Mouse (Mus musculus) monocyte, adult 2 months (primary cell): ENCODE results near the gene Gm20388.

Experiments
- DNase-seq, 2 experiments: peaks; one replicate each; pipeline ENCODE4 v3.0.0; 2022; ENCODE audit warnings: low spot score in 2 of 2, low read depth in 1 of 2

The Gm20388 gene

DNA sequence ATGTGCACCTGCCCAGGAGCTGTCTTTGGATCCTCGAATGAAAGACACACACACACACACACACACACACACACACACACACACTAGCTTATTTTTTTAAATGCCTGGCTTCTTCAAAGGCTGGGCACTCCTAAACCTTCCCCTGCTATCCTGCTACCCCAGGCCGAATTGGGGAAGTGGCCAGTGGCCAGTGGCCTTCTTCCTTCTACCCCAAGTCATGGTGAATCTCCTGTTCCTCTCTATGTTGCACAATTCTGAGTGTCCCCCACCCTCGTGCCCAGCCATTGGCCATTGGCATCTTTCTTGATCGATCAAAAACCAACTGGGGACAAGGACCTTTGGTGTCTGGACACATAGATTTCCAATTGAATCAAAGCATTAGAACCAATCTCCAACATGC lies 2019.4 kb downstream of the Gm20388 start:
- DNase-seq, result no peak

- DNase-seq, result no peak
These were observed 2020.9 kb downstream of the Gm20388 start for GRCm38 (mm10) chr8:121931571-121931970.

GRCm38 (mm10) chr8:121932026-121932667 lies 2021.5 kb downstream of the Gm20388 start:
- no peak for DNase-seq

DNA sequence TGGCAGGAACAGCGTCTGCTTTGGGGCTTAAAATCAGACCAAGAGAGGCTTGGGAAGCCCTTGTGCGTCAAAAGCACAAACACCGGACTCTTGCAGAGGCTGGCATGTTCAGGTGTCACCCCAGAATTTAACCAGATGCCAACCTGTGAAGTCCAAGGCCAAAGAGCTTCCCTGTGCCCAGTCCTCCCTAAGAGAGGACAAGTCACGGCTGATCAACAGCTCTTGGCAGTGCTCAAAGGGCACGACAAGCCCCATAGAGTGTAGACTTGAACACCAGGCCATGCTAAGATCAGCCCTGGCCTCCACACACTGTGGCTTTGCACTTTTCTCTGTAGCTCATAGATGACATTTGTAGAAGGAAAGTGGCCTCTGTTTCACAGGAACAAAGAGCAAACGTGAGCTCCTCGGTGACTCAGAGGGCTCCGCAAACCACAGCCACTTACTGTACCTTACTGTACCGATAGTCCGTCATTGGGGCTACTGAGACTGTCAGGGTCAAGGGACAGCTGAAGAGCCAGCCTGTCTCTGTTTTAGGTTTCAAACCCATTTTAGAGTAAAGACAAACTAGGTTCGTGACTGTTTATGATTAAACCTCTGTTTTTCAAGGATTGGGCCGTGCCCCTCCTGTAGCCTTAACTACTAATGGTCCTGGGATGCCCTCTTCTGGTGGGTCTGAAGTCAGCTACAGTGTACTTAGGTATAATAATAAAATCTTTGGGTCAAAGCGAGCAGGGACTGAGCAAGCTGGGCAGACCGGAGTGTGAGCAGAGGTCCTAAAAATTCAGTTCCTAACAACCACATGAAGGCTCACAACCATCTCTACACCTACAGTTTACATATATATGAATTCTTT lies 2022.3 kb downstream of the Gm20388 start:
- no peak for DNase-seq

- DNase-seq, result no peak
These were observed 2023.9 kb downstream of the Gm20388 start for GRCm38 (mm10) chr8:121934506-121934905.

GRCm38 (mm10) chr8:121934923-121935322 lies 2024.3 kb downstream of the Gm20388 start:
- DNase-seq, result no peak

DNA sequence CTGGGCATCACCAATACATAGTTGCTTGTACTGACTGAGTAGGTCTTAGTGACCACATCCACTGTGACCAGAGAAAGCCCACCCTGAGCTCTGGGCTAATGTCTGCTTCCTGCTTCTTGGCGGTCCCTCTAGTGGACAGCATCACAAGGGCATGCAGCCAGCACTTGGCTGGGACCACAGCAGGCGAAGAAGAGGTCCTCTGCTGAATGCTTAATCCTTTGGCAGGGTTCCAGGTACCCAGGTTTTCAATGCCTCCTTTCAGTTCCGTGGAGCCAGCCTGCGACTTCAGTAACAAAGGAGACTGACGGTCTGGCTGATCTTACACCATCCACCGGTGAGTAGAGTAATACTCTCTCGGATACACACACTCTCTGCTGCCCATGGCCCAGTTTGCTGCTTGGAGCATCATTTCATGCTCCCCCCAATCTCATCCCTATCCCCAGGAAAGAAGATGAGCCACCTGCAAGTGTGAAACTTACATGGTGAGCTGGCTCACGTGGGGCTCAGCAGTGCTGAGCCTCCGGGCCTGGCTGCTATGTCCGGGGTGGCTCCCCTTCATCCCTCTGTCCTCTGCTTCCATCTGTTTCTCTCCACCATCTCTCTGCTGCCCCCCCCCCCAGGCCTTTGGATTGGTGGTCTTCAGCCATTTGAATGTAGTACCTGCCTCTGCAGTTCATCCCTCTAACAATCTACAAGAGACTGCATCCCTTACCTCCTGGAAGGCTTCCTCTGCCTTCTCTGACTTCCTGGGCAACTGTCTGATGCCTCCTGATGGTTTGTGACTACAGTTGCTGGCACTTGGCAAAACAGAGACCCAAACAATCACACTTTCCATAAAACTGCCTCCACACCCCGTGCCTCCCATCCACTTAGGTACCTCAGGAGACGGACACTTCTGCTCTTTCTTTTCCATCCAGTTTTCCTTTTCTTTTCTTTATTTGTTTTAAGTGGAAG lies 2025.0 kb downstream of the Gm20388 start:
- DNase-seq, result no peak

DNA sequence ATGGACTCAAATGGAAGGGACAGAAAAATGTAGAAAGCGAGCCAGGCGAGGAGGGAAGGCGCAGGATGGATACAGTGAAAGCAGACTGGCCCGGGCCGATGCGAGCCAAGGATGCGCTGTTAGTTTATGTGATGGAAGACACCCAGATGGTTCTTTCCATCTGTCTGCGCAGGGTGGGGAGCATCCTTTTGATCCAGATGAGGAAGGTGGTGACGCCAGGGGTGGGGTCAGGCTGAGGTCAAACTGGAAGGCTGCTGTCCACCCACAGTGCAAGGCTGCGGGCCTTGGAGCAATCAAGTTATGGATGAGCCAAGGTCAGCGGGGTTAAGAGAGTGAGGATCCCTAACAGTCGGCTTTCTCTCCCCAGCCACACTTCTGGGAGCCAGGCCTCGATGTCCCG lies 2025.8 kb downstream of the Gm20388 start:
- DNase-seq, result no peak

DNA sequence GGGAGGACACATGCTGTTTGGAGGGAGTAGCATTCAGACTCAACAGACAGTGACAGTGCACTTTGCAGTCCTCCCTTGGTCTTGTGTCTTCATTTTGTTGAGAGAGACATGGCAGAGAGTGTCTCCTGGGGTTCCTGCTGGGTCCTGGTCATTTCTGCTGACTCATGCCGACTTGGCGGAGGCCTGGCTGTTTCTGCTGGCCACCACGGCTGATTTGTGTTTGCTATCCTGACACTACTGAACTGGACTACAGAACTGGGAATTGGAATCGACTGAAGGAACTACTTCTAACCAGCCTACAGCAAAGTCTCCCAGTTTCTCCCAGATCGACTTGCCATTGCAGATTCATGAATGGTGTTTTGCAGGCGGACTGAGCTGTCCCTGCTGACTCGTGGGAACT lies 2028.1 kb downstream of the Gm20388 start:
- no peak for DNase-seq

DNA sequence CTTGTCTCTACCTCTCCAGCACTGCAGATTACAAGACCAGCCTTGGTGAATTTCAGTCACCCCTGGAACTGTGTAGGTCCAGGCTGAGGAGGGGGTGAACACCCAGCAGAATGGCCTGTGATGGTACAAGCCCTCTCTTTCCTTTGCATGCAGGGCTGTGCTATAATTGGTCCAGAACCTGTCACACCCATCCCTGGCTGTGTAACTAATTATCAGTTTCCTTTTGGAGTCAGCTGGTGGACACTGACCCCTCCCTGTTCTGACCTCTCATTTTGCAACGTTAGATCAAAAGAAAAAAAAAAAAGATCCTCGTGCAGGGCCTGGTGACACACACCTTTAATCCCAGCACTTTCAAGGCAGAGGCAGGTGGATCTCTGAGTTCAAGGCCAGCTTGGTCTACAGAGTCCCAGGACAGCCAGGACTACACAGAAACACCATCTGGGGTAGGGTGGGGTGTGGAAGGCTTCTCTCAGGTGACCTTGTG lies 2032.5 kb downstream of the Gm20388 start:
- DNase-seq, result no peak

- no peak for DNase-seq
These were observed 2033.1 kb downstream of the Gm20388 start for GRCm38 (mm10) chr8:121943716-121944115.

- no peak for DNase-seq
These were observed 2034.2 kb downstream of the Gm20388 start, which contains the start of gene Car5a for GRCm38 (mm10) chr8:121944831-121945230. Car5a (minus strand) TSS chr8:121944904.

DNA sequence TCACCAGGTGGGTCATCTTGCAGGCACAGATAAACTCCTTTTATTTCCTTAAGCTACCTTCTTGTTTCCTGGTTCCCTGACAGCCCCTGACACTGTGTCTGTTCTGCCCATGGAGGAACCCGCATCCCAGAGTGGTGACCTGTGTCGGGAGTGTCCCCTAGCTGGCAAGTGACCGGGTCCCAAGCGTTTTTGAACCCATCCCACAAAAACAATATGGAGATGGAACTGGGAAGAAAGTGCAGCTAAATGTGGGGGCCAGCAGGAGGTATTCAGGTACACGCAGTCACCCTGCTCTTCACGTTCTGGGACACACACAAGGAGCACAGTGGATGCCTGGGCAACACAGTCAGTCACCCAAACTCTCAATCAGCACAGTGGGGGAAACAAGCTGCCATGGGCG lies 2035.7 kb downstream of the Gm20388 start:
- DNase-seq, result no peak

GRCm38 (mm10) chr8:121947047-121947752 lies 2036.6 kb downstream of the Gm20388 start:
- DNase-seq, result no peak

GRCm38 (mm10) chr8:121947753-121948141 lies 2037.1 kb downstream of the Gm20388 start:
- peak; percentile 48 to 64 for DNase-seq

DNA sequence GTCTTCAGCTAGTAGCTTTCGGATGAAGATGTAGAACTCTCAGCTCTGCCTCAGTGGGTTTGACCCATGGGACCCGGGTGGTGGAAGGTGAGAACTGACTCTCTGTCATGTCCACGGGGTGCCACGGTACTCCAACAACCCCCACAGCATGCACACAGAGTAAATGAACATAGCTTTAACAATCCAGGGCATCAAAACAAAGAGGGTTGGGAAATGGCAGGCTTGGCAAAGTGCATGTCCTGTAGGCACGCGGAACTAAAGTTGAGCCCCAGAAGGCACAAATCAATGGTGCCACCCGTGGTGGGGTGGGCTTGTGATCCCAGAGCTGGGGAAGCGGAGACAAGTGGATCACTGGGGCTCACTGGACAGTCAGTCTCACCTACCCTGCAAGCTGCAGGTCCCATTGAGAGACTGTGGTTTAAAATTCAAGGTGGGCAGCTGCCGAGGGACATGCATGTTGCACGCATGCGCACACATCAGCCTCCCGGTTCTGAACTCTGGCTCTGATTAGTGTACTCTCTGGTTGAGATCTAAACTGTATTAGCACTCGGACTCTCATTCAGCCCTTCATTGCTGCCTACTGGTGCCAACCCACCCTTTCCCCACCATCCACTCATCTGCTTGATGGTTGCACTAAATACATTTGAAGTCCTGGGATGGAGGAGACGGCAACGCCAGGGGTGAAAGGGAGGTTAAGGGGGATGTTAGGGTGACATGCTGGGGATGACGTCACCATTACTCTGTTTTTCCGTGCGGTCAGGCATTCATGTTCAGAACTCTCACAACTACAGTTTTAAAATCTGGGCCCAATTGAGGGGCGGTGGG lies 2037.9 kb downstream of the Gm20388 start:
- no peak for DNase-seq

DNA sequence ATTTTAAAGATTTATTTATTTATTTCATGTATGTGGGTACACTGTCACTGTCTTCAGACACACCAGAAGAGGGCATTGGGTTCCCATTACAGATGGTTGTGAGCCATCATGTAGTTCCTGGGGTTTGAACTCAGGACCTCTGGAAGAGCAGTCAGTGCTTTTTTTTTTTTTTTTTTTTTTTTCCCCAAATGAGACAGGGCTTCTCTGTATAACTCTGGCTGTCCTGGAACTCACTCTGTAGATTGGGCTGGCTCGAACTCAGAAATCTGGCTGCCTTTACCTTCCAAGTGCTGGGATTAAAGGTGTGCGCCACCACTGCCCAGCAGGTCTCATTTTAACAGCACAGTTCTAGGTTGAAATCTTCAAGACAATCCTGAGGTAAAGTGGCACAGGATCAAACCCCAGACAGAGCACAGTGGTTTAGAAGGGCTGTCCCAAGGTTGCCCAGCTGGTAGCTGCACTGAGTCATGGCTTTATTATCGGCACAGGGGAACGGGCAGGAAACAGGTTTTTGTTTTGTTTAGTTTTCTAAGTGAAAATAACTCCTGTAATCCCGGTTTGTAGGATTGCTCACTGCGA lies 2038.7 kb downstream of the Gm20388 start, which contains the start of gene Banp:
Gene Banp, plus strand, starts transcription at position 529 of the 579 bp plus-strand sequence.
- DNase-seq, result no peak

- DNase-seq, result peak; percentile 98
These were observed 2039.5 kb downstream of the Gm20388 start for GRCm38 (mm10) chr8:121949941-121950748.
